Mouse (Mus musculus) liver, embryonic 12.5 days (tissue): ENCODE results near the gene Gfi1. TPM values are rescaled to one million over a fixed set of nuclear protein-coding genes. Genes with fewer than 3 reads are reported as not detected.

Experiments used
- ATAC-seq: fragments of 200-750 bp; cut with Nextera tagmentation; 2 replicates; pipeline ENCODE4 v1.8.0; 2017; ENCODE audit warnings: moderate number of reproducible peaks, mild to moderate bottlenecking, moderate library complexity
- H3K27ac ChIP-seq: fragments of 300-500 bp; sonication (generic); 2 replicates; pipeline ENCODE4 v1.5.1; 2016; ENCODE audit warnings: mild to moderate bottlenecking
- H3K27me3 ChIP-seq: fragments of 300-500 bp; sonication (generic); replicated peaks from 2 replicates; pipeline ENCODE4 v1.6.1; 2016; ENCODE audit warnings: mild to moderate bottlenecking, moderate library complexity
- H3K36me3 ChIP-seq: fragments of 300-500 bp; sonication (generic); 2 replicates; pipeline ENCODE4 v1.6.1; 2016; ENCODE audit warnings: mild to moderate bottlenecking, moderate library complexity
- H3K4me1 ChIP-seq: fragments of 300-500 bp; sonication (generic); 2 replicates; pipeline ENCODE4 v1.6.1; 2016
- H3K4me2 ChIP-seq: fragments of 300-500 bp; sonication (generic); 2 replicates; pipeline ENCODE4 v1.6.1; 2016; ENCODE audit warnings: mild to moderate bottlenecking, moderate library complexity
- H3K4me3 ChIP-seq: fragments of 300-500 bp; sonication (generic); 2 replicates; pipeline ENCODE4 v1.5.1; 2016; ENCODE audit warnings: mild to moderate bottlenecking, moderate library complexity
- H3K9ac ChIP-seq: fragments of 300-500 bp; sonication (generic); 2 replicates; pipeline ENCODE4 v1.6.1; 2016; ENCODE audit warnings: mild to moderate bottlenecking, moderate library complexity
- H3K9me3 ChIP-seq: fragments of 300-500 bp; sonication (generic); replicated peaks from 2 replicates; pipeline ENCODE4 v1.6.1; 2016; ENCODE audit warnings: mild to moderate bottlenecking, moderate library complexity
- WGBS: fragments of 180-500 bp; shearing (Covaris S2); methylation state at CpG from one replicate; pipeline ENCODE4 v1.1.7; 2016; ENCODE audit not compliant: insufficient replicate concordance; 5-methylcytosine and 5-hydroxymethylcytosine counted together
- polyA plus RNA-seq: library from polyadenylated mRNA; unstranded; fragments of >200 nt; fragmentation: Nextera tagmentation; extraction: Ambion mirVana; gene quantifications from 2 replicates; pipeline ENCODE4 v1.2.1, GENCODE M21; 2016

The Gfi1 gene
- polyA plus RNA-seq, 1 experiment from 2014 or later: 0.74 TPM

DNA sequence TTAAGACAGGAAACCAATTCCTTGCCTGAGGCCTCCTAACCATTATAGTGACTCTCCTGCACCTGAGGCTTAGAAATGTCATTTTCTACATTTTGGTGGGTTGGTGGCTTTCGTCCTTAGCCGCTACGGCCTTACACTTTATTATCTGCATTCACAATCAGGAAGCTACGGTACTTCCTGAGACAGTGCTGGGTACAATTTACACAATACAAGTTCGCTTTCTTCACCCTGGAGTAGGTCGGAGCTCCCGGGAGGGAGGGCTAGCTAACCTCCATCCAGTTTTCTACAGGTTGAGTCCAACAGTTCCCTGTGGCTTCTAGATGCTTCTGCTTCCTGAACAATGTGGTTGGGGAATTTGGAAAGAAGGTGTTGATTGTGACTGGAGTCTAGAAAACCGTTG lies 26.9 kb downstream of the Gfi1 start:
- H3K4me3 ChIP-seq: no peak overlapping the region
- no peak overlapping the region for H3K27ac ChIP-seq
- no peak overlapping the region for H3K9ac ChIP-seq
- H3K4me2 ChIP-seq: no peak overlapping the region
- no peaks in the 10 kb centered on the region for H3K36me3 ChIP-seq
- H3K27me3 ChIP-seq: peaks cover 9% of the 10 kb centered on the region; the same call in 1 of the 2 replicates
- H3K9me3 ChIP-seq: no peaks in the 10 kb centered on the region
- ATAC-seq: no peak
- H3K4me1 ChIP-seq: no peaks in the 10 kb centered on the region
- WGBS: 27% methylated on average over 8 of the region's 8 CpGs

DNA sequence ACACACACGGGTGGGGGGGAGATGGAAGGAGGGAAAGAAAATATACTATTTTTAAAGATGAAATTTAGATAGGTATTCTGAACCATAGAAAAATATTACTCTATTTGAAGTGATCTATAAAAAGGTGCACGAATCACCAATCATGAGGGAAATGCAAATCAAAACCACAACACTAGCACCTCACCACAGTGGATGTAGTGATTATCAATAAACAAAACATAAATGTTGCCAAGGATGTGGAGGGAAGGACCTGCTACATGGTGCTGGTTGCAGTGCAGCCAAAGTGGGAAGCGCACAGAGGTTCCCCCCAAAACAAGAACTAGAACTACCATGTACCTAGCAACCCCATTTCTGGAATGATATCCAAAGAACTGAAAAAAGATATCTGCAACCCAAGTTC lies 30.8 kb downstream of the Gfi1 start:
- no peaks in the 10 kb centered on the region for H3K9me3 ChIP-seq
- H3K36me3 ChIP-seq: no peaks in the 10 kb centered on the region
- WGBS: 61% methylated on average over 3 of the region's 3 CpGs
- no peak overlapping the region for H3K4me2 ChIP-seq
- no peak overlapping the region for H3K9ac ChIP-seq
- no peak overlapping the region for H3K27ac ChIP-seq
- no peak for ATAC-seq
- peaks cover 10% of the 10 kb centered on the region; the same call in 1 of the 2 replicates for H3K27me3 ChIP-seq
- H3K4me3 ChIP-seq: no peak overlapping the region
- H3K4me1 ChIP-seq: no peaks in the 10 kb centered on the region

DNA sequence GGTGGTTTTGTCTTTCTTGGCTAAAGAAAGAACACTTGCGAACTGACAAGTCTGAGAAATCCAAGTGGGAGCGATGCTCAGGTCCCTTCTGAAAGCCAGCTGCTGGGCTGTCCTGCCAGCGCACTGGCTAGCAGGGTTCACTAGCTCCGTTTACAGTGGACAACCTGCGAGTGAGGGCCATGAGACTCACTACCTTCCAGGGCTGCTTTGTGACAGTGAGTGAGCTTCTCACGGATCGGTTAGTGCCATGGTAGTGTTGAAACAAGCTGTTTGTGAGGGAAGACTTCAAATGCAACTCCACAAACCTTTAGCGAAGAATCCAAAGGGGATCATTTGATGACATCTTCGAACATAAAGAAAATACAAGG lies 37.4 kb downstream of the Gfi1 start:
- WGBS: 39% methylated on average over 9 of the region's 9 CpGs
- ATAC-seq: peak; percentile 13; the same call in 1 of the 2 replicates
- H3K27ac ChIP-seq: no peak overlapping the region

DNA sequence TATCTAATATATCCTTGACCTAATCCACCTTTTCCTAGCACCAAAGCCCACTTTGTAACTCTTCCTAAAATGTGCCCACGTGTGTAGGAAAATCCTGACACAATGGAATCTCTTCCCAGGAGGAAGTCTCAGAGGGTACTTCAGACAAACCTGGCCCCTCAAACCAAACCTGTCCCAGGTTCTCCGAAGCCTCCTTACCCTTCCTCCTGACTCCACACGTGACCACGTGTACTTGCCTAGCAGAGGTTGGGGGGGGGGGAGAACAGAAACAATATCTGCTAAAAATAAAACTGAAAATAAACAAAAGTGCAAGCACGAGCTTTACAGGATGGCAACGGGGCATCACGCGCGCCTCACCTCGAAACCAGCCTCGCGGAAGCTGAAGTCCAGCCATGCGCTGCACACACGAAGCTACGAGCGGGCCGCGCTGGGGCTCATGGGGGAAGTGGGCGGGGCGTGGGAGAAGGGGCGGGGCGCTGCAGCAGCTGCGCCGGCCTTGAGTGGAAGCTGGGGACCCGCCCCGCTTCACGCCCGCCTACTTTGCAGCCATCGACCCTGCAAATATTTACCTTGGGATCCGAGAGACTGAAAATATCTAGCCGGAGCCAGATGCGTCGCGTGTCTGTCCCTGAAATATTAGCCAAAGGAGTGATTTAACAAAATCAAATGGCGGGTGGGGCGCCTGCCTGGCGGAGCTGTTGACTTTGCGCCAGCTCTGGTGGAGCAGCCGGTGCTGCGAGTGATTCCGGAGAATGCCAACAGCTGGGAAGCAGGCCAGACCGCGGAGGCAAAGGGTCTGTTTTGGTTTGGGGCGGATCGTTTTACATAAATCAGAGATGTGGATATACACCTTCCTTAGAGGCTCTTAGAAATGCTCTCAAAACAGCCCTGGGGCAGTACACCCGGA lies 38.0 kb downstream of the Gfi1 start:
- WGBS: 19% methylated on average over 46 of the region's 46 CpGs
- H3K9me3 ChIP-seq: no peaks in the 10 kb centered on the region
- H3K4me3 ChIP-seq: peak overlapping the region; percentile 54
- peaks cover 11% of the 10 kb centered on the region for H3K4me1 ChIP-seq
- H3K9ac ChIP-seq: no peak overlapping the region
- H3K27ac ChIP-seq: no peak overlapping the region
- peaks cover 57% of the 10 kb centered on the region for H3K27me3 ChIP-seq
- no peaks in the 10 kb centered on the region for H3K36me3 ChIP-seq
- peak; percentile 82 for ATAC-seq
- H3K4me2 ChIP-seq: peak overlapping the region; percentile 74

More for the DNA sequence above, 37.4 kb downstream of the Gfi1 start:
- H3K9me3 ChIP-seq: no peaks in the 10 kb centered on the region
- H3K27me3 ChIP-seq: peaks cover 54% of the 10 kb centered on the region
- H3K4me3 ChIP-seq: peak overlapping the region; percentile 54
- H3K36me3 ChIP-seq: no peaks in the 10 kb centered on the region
- peaks cover 11% of the 10 kb centered on the region for H3K4me1 ChIP-seq
- peak overlapping the region; percentile 74 for H3K4me2 ChIP-seq
- H3K9ac ChIP-seq: no peak overlapping the region

DNA sequence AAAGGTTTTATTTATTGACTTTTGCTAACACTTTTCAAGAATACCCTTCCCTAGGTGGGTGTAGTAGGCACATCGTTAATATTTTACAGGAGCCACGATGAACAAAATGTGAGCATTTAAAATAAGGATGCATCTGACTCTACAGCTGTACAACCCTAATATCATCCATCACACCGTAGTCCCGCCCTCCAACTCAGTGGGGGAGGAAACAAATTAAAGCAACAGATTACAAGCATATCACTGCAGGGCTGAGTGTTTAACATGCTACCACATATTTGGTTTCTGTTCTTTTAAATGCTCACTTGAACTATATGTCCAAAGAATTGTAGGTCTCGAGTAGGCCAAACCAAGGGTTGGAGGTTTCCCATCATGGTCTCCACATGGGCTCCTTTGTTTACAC lies 38.7 kb downstream of the Gfi1 start:
- no peak overlapping the region for H3K27ac ChIP-seq
- H3K9ac ChIP-seq: no peak overlapping the region
- 81% methylated on average over 5 of the region's 5 CpGs for WGBS

DNA sequence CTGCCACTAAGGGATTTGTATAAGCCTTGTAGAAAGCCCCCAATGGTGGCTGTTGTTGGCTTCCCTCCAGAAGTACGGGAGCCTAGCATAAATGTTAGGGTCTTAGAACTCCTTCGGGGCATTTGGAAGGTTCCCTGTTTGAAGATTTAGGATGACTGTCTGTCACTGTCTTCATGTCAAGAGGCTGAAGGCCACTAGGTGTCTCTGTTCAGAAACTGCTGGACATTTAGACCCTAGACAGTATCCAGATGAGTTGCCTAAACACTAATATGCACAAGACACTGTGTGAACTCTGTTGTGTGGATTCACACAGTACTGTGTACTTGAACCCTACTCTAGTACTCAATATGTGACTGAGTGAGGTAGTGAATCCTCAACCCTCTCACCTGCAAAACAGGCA lies 41.5 kb downstream of the Gfi1 start:
- H3K4me2 ChIP-seq: no peak overlapping the region
- H3K27ac ChIP-seq: no peak overlapping the region
- no peaks in the 10 kb centered on the region for H3K36me3 ChIP-seq
- H3K9ac ChIP-seq: no peak overlapping the region
- H3K4me1 ChIP-seq: peaks cover 11% of the 10 kb centered on the region
- WGBS: 52% methylated on average over 2 of the region's 2 CpGs
- no peak for ATAC-seq
- no peak overlapping the region for H3K4me3 ChIP-seq
- H3K27me3 ChIP-seq: peaks cover 47% of the 10 kb centered on the region
- H3K9me3 ChIP-seq: no peaks in the 10 kb centered on the region

More for the DNA sequence above, 38.7 kb downstream of the Gfi1 start:
- no peak for ATAC-seq
- H3K4me1 ChIP-seq: peaks cover 11% of the 10 kb centered on the region
- H3K27me3 ChIP-seq: peaks cover 52% of the 10 kb centered on the region
- no peaks in the 10 kb centered on the region for H3K9me3 ChIP-seq
- no peak overlapping the region for H3K4me2 ChIP-seq
- H3K36me3 ChIP-seq: no peaks in the 10 kb centered on the region
- no peak overlapping the region for H3K4me3 ChIP-seq

DNA sequence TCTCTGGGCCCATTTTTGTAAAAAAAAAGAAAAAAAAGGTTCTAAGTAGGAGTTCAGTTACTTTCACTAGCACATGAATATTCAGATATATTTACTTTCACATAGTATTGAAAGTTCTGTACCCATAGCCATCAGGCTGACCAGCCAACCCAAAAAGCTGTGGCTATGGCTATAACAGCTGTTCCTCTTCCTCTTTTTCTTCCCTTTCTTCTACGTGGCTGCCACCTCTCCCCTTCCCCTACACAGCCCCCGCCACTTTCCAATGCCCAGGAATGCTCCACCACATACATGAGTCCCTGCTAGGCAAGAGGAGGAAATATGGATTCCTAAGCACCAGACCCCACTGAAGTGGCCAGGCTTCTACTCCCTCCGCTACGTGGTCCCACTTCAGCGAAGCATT lies 44.5 kb downstream of the Gfi1 start:
- Histone ChIP-seq H3K27me3 (peaks cover 24% of the 10 kb centered on the region; the same call in 1 of the 2 replicates), H3K36me3 (no peaks in the 10 kb centered on the region), H3K9me3 (no peaks in the 10 kb centered on the region), H3K4me3 (no peak overlapping the region), H3K4me2 (no peak overlapping the region), H3K27ac (no peak overlapping the region), H3K4me1 (no peaks in the 10 kb centered on the region), H3K9ac (no peak overlapping the region)
- 56% methylated on average over 5 of the region's 5 CpGs for WGBS
- no peak for ATAC-seq

DNA sequence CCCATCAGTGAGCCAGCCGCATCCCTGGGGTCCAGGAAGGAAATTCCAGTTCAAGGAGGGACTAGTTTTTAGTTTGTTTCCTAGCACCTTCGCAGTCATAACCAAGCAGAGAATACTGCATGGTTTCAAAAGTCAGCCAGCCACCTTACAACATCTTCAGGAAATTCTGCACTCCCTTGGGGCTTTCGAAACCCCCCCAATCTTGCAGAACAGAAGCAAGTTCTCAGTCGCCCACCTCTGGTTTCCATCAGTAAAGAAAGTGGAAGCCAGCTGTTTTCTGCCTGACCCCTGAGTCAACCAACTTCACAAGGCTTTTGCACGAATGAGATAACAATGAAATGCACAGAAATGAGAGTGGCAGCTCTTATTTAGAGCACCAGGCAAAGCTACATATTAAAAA lies 47.4 kb downstream of the Gfi1 start:
- Histone ChIP-seq H3K36me3 (no peaks in the 10 kb centered on the region), H3K27me3 (peaks cover 14% of the 10 kb centered on the region; the same call in 1 of the 2 replicates), H3K9me3 (no peaks in the 10 kb centered on the region), H3K4me2 (no peak overlapping the region), H3K27ac (no peak overlapping the region), H3K9ac (no peak overlapping the region), H3K4me3 (no peak overlapping the region), H3K4me1 (no peaks in the 10 kb centered on the region)
- ATAC-seq: no peak
- 50% methylated on average over 5 of the region's 5 CpGs for WGBS

Other genes starting within 250 kb of the Gfi1 start
- 0.06 TPM in 1 of 2 replicates, not detected in the other for gene Gm42669, start 218.4 kb downstream of the Gfi1 start, polyA plus RNA-seq
- 0.17 TPM in 2 replicates for gene 1700028K03Rik, start 191.3 kb downstream of the Gfi1 start, polyA plus RNA-seq
- gene Rpap2, start 128.7 kb downstream of the Gfi1 start, polyA plus RNA-seq: 9.1 and 10.6 TPM in 2 replicates
- 10.3 and 12.2 TPM in 2 replicates for gene Glmn, start 128.1 kb downstream of the Gfi1 start, polyA plus RNA-seq
- gene Ube2d2b, start 104.1 kb upstream of the Gfi1 start, polyA plus RNA-seq: 0.39 and 0.45 TPM in 2 replicates
- 56.5 and 58.5 TPM in 2 replicates for gene Evi5, start 149.1 kb upstream of the Gfi1 start, polyA plus RNA-seq
- gene Rpl5, start 174.5 kb upstream of the Gfi1 start, polyA plus RNA-seq: 58.8 and 59.6 TPM in 2 replicates